Mouse (Mus musculus): ENCODE results near the gene Pogk.
A peak's percentile ranks its signal among the peaks of the same experiment; 100 is the strongest.

The Pogk gene

GRCm38 (mm10) chr1:166379630-166380231, 29.9 kb downstream of the Pogk start:
- peak in 1 of 2 experiments; percentile 57 for DNase-seq (ENCODE audit: low spot score in 2 of 2)

GRCm38 (mm10) chr1:166379013-166379629, 30.5 kb downstream of the Pogk start, which contains the start of gene Tada1:
Gene Tada1 (plus strand): TSS chr1:166379097.
- DNase-seq (ENCODE audit: low spot score in 2 of 2), result peak; percentile 89 to 91

- DNase-seq (ENCODE audit: low spot score in 2 of 2), result no peak
These were observed 31.1 kb downstream of the Pogk start for GRCm38 (mm10) chr1:166378431-166379012.

- DNase-seq (ENCODE audit: low spot score in 2 of 2), result no peak
These were observed 32.5 kb downstream of the Pogk start for GRCm38 (mm10) chr1:166377171-166377570.

GRCm38 (mm10) chr1:166363122-166363521, 46.5 kb downstream of the Pogk start:
- DNase-seq (ENCODE audit: low spot score in 2 of 2), result no peak

GRCm38 (mm10) chr1:166362659-166363058, 47.0 kb downstream of the Pogk start:
- DNase-seq (ENCODE audit: low spot score in 2 of 2), result no peak

GRCm38 (mm10) chr1:166361842-166362241, 47.8 kb downstream of the Pogk start:
- no peak for DNase-seq (ENCODE audit: low spot score in 2 of 2)

GRCm38 (mm10) chr1:166360896-166361295, 48.8 kb downstream of the Pogk start:
- no peak for DNase-seq (ENCODE audit: low spot score in 2 of 2)

GRCm38 (mm10) chr1:166360157-166360855, 49.4 kb downstream of the Pogk start:
- DNase-seq (ENCODE audit: low spot score in 2 of 2), result peak; percentile 63 to 93

GRCm38 (mm10) chr1:166349751-166350150, 59.9 kb downstream of the Pogk start:
- no peak for DNase-seq (ENCODE audit: low spot score in 2 of 2)

GRCm38 (mm10) chr1:166349341-166349740, 60.3 kb downstream of the Pogk start:
- no peak for DNase-seq (ENCODE audit: low spot score in 2 of 2)

GRCm38 (mm10) chr1:166346906-166347305, 62.8 kb downstream of the Pogk start:
- no peak for DNase-seq (ENCODE audit: low spot score in 2 of 2)

- no peak for DNase-seq (ENCODE audit: low spot score in 2 of 2)
These were observed 64.1 kb downstream of the Pogk start for GRCm38 (mm10) chr1:166345602-166346001.

- no peak for DNase-seq (ENCODE audit: low spot score in 2 of 2)
These were observed 65.2 kb downstream of the Pogk start for GRCm38 (mm10) chr1:166344300-166345077.

GRCm38 (mm10) chr1:166343586-166343985, 66.1 kb downstream of the Pogk start:
- no peak for DNase-seq (ENCODE audit: low spot score in 2 of 2)

GRCm38 (mm10) chr1:166342539-166342938, 67.1 kb downstream of the Pogk start:
- no peak for DNase-seq (ENCODE audit: low spot score in 2 of 2)

GRCm38 (mm10) chr1:166342060-166342459, 67.6 kb downstream of the Pogk start:
- DNase-seq (ENCODE audit: low spot score in 2 of 2), result no peak

GRCm38 (mm10) chr1:166339110-166339509, 70.6 kb downstream of the Pogk start:
- no peak for DNase-seq (ENCODE audit: low spot score in 2 of 2)

Data from frontal cortex, postnatal 14 days (tissue).